Mouse (Mus musculus): ENCODE data around the gene Tas2r116.

Tas2r116 gene

GRCm38 (mm10) chr6:132855138-132855537 lies at the start of gene Tas2r116:
Gene Tas2r116, plus strand, starts transcription at chr6:132855438.
- DNase-seq (ENCODE audit: low spot score) = no peak

GRCm38 (mm10) chr6:132846842-132847241 lies 8.4 kb upstream of the Tas2r116 start, which contains the start of gene Tas2r123:
Gene Tas2r123, plus strand, starts transcription at chr6:132847142.
- no peak for DNase-seq (ENCODE audit: low spot score)

- no peak for DNase-seq (ENCODE audit: low spot score)
Measured at GRCm38 (mm10) chr6:132867708-132868107, 12.5 kb downstream of the Tas2r116 start, which contains the start of gene Tas2r110. Gene Tas2r110, plus strand, starts transcription at chr6:132868008.

- no peak for DNase-seq (ENCODE audit: low spot score)
Measured at GRCm38 (mm10) chr6:132892711-132893110, 37.5 kb downstream of the Tas2r116 start, which contains the start of gene Tas2r113. Gene Tas2r113, plus strand, starts transcription at chr6:132893011.
